Mouse (Mus musculus) bone marrow macrophage, adult 2 months (primary cell): ENCODE data around the gene Tuba4a. TPM values are rescaled to one million over a fixed set of nuclear protein-coding genes. Genes with fewer than 3 reads are reported as not detected.

ENCODE experiments used
- H3K27ac ChIP-seq: 2 replicates; pipeline ENCODE4 v1.5.1; 2012; ENCODE audit warnings: low read depth, low read length; ENCODE audit not compliant: insufficient read depth
- H3K4me1 ChIP-seq: 2 replicates; pipeline ENCODE4 v1.6.1; 2012; ENCODE audit warnings: low read length; ENCODE audit not compliant: control insufficient read depth, insufficient read depth
- H3K4me3 ChIP-seq: 2 replicates; pipeline ENCODE4 v1.5.1; 2012; ENCODE audit warnings: mild to moderate bottlenecking, low read length, moderate library complexity; ENCODE audit not compliant: insufficient read depth
- CTCF ChIP-seq: IDR thresholded peaks from 2 replicates; pipeline ENCODE4 v1.5.1; 2012; ENCODE audit warnings: low read depth, mild to moderate bottlenecking, low read length, moderate library complexity
- POLR2A ChIP-seq: IDR thresholded peaks from 2 replicates; pipeline ENCODE4 v1.6.1; 2012; ENCODE audit warnings: mild to moderate bottlenecking, low read depth, low read length, borderline replicate concordance
- polyA plus RNA-seq: library from polyadenylated mRNA; stranded (reverse); fragments of >200 nt; gene quantifications from 2 replicates; pipeline ENCODE4 v1.2.4, GENCODE M21; 2012; ENCODE audit not compliant: missing spikeins, insufficient read depth, insufficient read length

The Tuba4a gene
- polyA plus RNA-seq, 1 experiment, result 47.0 TPM

DNA sequence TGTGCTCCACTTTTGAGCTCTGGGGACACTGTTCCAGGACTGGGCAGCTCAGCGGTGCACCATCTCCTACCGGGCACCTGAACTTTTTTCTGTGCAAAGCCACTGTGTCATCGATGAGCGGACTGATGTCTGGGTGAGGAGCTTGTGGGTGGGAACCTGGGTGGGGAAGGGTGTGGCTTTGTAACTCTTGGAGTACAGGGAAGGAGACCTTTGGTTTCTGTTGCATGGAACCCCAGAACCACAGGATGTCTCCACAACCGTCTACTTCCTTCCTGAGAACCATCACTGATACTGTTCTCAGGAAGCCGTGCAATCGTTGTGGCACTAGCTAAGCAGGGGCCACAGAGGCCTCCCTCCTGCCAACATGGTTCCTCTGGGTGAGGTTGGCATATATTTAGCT is 6.6 kb downstream of the Tuba4a start:
- TF ChIP-seq CTCF, result no peak
- H3K4me1 ChIP-seq, result peaks cover 46% of the 10 kb centered on the region
- H3K4me3 ChIP-seq, result no peak overlapping the region
- no peak overlapping the region for H3K27ac ChIP-seq

DNA sequence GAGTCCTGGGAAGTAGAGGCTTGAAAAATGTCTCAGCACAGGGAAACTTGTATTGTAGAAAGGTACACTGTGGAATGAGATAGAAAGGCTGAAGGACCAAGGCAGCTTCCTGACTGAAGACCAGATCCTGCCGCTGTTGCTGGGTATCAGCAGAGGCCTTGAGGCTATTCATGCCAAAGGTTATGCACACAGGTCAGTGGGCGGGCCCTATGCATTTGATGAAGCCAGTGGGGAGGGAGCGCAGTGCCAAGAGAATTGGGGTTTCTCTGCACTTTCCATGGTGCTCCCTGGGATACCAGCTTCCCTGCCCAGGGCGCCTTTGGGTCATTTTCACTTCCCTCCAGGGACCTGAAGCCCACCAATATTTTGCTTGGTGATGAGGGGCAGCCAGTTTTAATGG is 7.1 kb downstream of the Tuba4a start:
- Histone ChIP-seq H3K27ac (no peak overlapping the region), H3K4me1 (peaks cover 43% of the 10 kb centered on the region), H3K4me3 (no peak overlapping the region)
- no peak for TF ChIP-seq POLR2A
- no peak for TF ChIP-seq CTCF

DNA sequence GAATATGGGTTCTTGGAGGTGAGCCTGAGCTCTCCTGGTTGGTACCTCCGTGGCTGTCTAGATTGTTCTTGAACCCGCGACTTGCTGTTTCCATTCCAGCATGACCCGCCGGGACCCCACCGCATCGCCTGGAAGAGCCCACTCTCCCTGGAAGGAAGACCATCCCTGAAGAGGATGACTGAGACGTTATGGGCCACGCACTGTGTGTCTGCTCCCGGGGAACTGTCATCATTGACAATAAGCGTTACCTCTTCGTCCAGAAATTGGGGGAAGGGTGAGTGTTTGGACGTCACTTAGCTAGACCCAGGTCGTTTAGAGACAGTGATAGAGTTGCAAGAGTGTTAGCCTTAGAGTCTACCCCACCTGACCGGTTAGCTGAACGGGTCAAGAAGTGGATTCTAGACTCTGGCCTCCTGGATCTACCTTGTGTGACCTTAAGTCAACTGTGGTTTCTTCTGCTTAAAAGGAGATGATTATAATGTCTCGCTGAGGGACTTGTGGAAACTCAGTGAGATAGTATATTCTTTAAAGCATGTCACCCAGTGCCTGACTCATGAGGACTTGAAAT is 8.4 kb downstream of the Tuba4a start:
- no peak for TF ChIP-seq POLR2A
- no peak for TF ChIP-seq CTCF
- peaks cover 43% of the 10 kb centered on the region for H3K4me1 ChIP-seq
- H3K4me3 ChIP-seq, result peak overlapping the region; percentile 96
- H3K27ac ChIP-seq, result no peak overlapping the region

DNA sequence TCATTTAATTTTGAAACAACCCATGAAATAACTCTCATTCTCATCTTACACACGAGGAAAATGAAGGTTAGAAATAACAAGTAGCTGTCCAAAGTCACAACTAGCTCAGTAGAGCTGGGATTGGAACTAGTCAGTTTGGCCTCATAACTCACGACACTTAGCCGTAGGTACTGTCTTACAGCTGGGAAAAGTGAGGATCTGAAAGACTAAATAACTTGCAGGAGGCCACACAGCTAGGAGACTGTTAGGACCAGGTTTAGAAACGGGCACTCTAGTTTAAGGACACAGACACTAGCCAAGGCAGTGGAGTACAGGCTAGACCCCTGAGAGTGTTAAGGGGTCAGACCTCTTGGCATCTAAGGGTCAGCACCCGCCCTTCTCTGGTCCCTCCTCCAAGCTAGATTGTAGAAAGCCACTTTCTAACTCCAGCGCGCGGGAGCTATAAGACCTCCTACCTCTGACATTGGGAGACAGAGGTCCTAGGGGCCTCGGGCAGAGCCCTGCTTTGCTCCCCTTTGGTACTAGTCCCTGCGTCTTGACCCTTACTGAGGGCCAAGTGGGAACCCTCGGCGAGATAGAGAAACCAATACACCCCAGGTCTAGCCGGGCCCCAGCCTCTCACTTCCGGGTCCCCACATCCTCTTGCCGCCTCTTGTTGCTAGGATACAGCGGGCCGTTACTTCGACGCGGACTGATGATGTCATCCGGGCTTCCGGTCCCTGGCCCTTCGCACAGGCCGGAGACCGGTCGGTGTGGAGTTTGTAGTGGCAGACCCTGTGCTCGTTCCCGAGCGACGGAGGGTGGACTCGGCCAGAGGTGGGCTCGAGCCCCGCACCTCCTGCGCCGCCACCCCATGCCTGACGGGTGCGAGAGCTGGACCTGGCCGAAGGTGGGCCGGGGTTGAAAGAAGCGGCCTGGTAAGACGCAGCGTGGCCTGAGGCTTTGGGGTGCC is 9.3 kb downstream of the Tuba4a start, which contains the start of the genes Glb1l and Stk16:
Gene Glb1l (minus strand): TSS at position 678 of the 952 bp plus-strand sequence.
Gene Stk16 (plus strand): TSS at position 703 of the 952 bp plus-strand sequence.
- H3K4me3 ChIP-seq, result peak within 1 kb of the TSS; percentile 96
- no peak within 1 kb of the TSS for H3K27ac ChIP-seq
- TF ChIP-seq POLR2A (no peak), CTCF (no peak)
- peaks cover 40% of the 10 kb centered on the region for H3K4me1 ChIP-seq

DNA sequence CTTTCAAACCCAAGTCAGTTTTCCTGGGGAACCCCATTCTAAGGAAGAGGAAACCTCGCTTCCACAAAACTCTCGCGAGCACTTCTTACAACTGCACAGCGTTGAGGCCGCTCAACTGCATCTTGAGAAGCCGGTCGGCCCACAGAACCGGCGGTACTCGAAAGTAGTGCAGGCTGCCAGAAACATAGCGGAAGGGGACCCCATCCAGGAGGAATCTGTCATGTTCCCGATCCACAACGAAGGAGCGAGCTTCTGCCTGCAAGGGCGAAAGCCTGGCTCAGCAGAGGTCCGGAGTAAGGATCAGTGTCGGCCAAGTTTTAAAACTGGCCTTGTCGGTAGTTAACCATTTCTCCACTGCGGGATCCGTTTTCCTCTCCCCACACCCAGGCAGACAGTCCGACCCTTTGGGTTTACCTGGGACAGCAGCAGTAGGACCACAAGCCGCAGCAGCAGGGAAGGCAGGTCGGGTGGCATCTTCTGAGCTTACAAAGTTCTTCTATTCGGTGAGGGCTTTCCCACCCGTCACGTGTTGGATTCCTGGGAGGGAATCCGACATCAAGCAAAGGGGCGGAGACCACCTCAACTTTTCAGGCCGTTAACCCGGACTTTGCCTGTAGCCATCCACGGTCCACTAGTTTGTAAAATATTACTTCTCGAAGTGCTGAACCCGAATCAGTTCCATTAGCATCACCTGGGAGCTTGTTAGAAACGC is 10.5 kb downstream of the Tuba4a start:
- Histone ChIP-seq H3K4me1 (peaks cover 28% of the 10 kb centered on the region), H3K27ac (no peak overlapping the region), H3K4me3 (peak overlapping the region; percentile 59)
- TF ChIP-seq CTCF, result no peak
- no peak for TF ChIP-seq POLR2A

DNA sequence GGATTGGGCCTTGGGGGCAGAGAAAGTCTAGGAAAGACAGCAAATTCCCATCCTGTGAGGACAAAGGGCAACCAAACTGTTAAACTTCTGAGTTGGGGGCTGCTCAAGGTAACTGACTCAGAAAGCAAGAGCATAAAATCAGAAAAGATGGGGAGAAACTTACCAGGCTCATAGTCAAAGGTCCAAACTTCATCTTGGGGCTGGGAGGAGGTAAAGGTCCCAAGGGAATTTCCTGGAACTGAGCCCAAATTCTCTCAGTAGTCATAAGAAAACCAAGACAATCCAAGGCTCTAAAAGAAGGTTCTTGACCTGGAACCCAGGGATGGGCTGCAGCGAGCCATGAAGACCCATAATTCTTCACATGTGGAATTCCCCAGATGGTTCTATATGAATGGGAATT is 18.4 kb downstream of the Tuba4a start:
- H3K4me3 ChIP-seq, result no peak overlapping the region
- no peak overlapping the region for H3K27ac ChIP-seq
- no peaks in the 10 kb centered on the region for H3K4me1 ChIP-seq
- no peak for TF ChIP-seq POLR2A
- TF ChIP-seq CTCF, result no peak

DNA sequence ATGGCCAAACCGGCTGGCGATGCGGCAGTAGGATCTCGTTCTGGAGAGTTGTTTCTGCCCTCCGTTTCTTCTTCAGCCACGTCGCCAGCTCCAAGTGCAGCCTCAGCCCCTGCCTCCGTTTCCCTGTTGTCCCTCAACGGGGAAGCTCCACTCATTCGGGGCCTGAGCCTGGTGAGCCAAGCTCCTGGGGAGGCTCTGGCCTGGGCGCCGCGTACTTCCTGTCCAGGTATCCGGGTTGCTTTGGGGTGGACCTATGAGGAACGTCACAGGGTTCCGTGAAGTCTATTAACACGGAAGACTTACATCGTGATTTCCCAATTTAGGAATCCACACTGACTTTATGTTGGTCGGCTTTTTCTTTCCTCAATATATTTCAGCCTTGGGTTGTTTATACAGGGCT is 27.2 kb downstream of the Tuba4a start:
- Histone ChIP-seq H3K4me3 (peak overlapping the region; percentile 90), H3K4me1 (peaks cover 29% of the 10 kb centered on the region), H3K27ac (peak overlapping the region; percentile 89)
- no peak for TF ChIP-seq POLR2A
- no peak for TF ChIP-seq CTCF

DNA sequence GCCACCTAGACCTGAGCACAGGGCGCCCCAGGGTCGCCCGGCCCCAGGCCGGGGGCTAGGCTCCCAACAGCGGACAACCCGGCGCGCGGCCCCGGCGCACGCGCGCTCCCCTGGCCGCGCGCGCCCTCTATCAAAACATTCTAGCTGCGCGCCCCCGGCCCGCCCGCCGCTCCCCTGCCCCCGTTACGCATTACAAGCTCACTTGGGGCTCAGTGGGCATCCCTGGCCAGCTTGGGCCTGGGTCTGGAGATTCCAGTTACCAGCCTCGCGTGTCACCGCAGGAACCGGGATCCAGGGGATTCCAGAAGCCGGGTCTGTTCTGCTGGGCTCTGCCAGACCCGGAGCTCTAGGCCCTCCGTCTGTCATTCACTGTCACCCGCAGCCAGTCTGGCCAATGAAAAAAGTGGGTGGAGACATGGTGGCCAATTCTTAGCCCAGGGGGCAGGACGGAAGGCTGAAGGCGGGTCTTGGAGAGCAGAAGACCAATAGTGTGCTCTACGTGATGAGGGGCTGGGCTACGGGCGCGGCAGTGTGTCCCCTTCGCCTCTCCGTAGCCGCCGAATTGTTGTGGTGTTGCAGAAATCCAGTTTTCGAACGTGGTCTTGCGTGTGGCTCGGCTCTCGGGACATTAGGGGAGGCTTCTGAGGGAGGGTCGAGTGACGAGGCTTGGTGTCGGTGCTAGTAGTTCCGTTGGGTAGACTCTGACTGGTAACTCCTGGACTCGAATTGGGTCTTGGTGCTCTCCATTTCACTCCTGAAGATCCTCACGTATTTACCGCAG is 27.9 kb downstream of the Tuba4a start, which contains the start of the genes Ankzf1 and Atg9a:
Gene Ankzf1 (plus strand): TSS at position 530 of the 781 bp plus-strand sequence.
Gene Atg9a (minus strand): TSS at position 575 of the 781 bp plus-strand sequence.
- peaks cover 32% of the 10 kb centered on the region for H3K4me1 ChIP-seq
- H3K27ac ChIP-seq, result peak within 1 kb of the TSS; percentile 89
- H3K4me3 ChIP-seq, result peak within 1 kb of the TSS; percentile 90
- TF ChIP-seq POLR2A, result peak; percentile 79; the same call in 1 of the 2 replicates
- TF ChIP-seq CTCF, result no peak

DNA sequence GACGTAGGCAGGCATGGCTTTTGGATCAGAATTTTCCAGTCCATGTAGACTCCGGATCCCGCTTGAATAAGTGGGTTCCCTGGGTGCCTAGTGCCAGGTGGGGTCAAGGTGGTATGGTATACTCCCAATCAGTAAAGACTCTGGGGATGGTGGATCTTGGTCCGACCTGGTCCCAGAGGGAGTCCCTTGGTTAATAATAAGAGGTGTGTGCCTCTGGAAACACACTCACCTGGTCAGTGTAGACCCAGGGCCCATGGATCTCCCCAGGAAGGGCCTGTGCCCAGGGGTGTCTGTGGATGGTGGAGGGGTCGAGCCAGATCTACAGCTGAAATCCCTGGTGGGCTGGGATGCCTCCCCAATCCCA is 28.4 kb downstream of the Tuba4a start:
- no peak overlapping the region for H3K27ac ChIP-seq
- TF ChIP-seq POLR2A (no peak), CTCF (no peak)
- peaks cover 32% of the 10 kb centered on the region for H3K4me1 ChIP-seq
- H3K4me3 ChIP-seq, result peak overlapping the region; percentile 76

DNA sequence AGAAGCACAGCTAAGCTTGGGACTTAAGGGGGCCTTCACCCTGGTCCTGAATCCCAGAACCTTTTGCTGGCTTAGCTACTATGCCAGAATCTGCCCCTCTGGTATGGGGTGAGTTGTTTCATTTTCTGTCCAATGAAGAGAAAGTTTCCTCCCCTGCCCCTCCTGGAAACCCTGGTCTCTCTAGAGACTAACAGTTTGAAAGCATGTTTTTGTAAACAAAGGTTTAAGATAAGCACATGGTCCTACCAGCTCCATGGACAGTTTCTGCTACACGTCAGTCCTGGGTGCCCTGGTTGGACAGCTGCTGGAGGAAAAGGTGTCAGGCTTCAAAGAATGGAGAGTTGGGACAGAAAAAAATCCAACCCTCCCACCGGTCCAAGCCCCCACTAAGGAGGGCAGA is 29.1 kb downstream of the Tuba4a start:
- no peak overlapping the region for H3K4me3 ChIP-seq
- peaks cover 32% of the 10 kb centered on the region for H3K4me1 ChIP-seq
- H3K27ac ChIP-seq, result no peak overlapping the region
- no peak for TF ChIP-seq POLR2A
- no peak for TF ChIP-seq CTCF
